Mouse (Mus musculus): Measurements from ENCODE around the gene Galc. TPM values are rescaled to one million over a fixed set of nuclear protein-coding genes. Genes with fewer than 3 reads are reported as not detected.
"Not testable (repeated sequence)": the region's sequence is repeated elsewhere in the genome, so short reads cannot be mapped to it uniquely, and the experiment has no call there.

Galc gene
- polyA plus RNA-seq, 1 experiment from 2014 or later = 14.6 TPM

- H3K9me3 ChIP-seq (ENCODE audit: low read length) = no peaks in the 10 kb centered on the region
- peak overlapping the region; percentile 96 for H3K27ac ChIP-seq (ENCODE audit: low read length)
- H3K4me1 ChIP-seq (ENCODE audit: insufficient read depth, low read length) = 0 out of 2 replicates have a peak, but pooled peaks cover 5% of the 10 kb centered on the region
- no peak for ATAC-seq (ENCODE audit: low FRiP score, low TSS enrichment)
- H3K27me3 ChIP-seq (ENCODE audit: insufficient read depth, low read length) = no peaks in the 10 kb centered on the region
- peak overlapping the region; percentile 97 for H3K9ac ChIP-seq (replicated peaks; ENCODE audit: low read length)
- H3K4me2 ChIP-seq (replicated peaks; ENCODE audit: low read depth, low read length) = peak overlapping the region; percentile 75
- H3K36me3 ChIP-seq (ENCODE audit: insufficient read depth, low read length) = 0 out of 2 replicates have a peak, but pooled peaks cover 3% of the 10 kb centered on the region
- WGBS = 0% methylated on average over 8 of the region's 8 CpGs
- H3K4me3 ChIP-seq (ENCODE audit: low read length) = peak overlapping the region; percentile 88
These were observed 851 bp downstream of the Galc start for GRCm38 (mm10) chr12:98258371-98258844.

GRCm38 (mm10) chr12:98255373-98255995 is 3.8 kb downstream of the Galc start:
- no peaks in the 10 kb centered on the region for H3K27me3 ChIP-seq (ENCODE audit: insufficient read depth, low read length)
- no peaks in the 10 kb centered on the region for H3K9me3 ChIP-seq (ENCODE audit: low read length)
- 0 out of 2 replicates have a peak, but pooled peaks cover 3% of the 10 kb centered on the region for H3K36me3 ChIP-seq (ENCODE audit: insufficient read depth, low read length)
- 0 out of 2 replicates have a peak, but pooled peaks cover 5% of the 10 kb centered on the region for H3K4me1 ChIP-seq (ENCODE audit: insufficient read depth, low read length)
- no peak overlapping the region for H3K4me3 ChIP-seq (ENCODE audit: low read length)
- H3K27ac ChIP-seq (ENCODE audit: low read length) = 0 out of 2 replicates have a peak overlapping the region, but pooled peaks have one; percentile 1
- no peak overlapping the region for H3K4me2 ChIP-seq (replicated peaks; ENCODE audit: low read depth, low read length)
- ATAC-seq (ENCODE audit: low FRiP score, low TSS enrichment) = no peak
- no peak overlapping the region for H3K9ac ChIP-seq (replicated peaks; ENCODE audit: low read length)
- WGBS = 77% methylated on average over 13 of the region's 13 CpGs

DNA sequence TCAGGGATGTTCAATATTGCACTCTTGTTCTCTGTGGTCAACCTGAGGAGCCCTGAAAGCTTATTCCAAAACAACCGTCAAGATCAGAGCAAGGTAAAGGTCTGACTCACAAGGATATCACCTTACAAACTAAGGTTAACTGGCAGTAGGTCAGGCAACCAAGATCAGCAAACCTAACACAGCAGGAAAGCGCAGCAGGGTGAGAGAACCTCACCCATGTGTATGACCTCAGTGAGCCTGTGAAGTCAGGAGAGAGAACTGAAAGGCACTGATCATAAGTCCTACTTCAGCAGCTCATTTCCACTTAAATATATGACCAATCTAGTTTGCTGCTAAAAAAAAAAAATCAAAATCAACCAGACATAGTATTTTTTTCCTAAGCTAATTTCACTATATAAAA is 6.8 kb downstream of the Galc start:
- Histone ChIP-seq H3K4me2 (replicated peaks; ENCODE audit: low read depth, low read length) (no peak overlapping the region), H3K4me1 (ENCODE audit: insufficient read depth, low read length) (0 out of 2 replicates have a peak, but pooled peaks cover 3% of the 10 kb centered on the region), H3K9ac (replicated peaks; ENCODE audit: low read length) (no peak overlapping the region), H3K36me3 (ENCODE audit: insufficient read depth, low read length) (0 out of 2 replicates have a peak, but pooled peaks cover 3% of the 10 kb centered on the region), H3K9me3 (ENCODE audit: low read length) (no peaks in the 10 kb centered on the region), H3K27me3 (ENCODE audit: insufficient read depth, low read length) (no peaks in the 10 kb centered on the region), H3K27ac (ENCODE audit: low read length) (no peak overlapping the region), H3K4me3 (ENCODE audit: low read length) (no peak overlapping the region)
- WGBS = 43% methylated on average over 2 of the region's 2 CpGs
- no peak for ATAC-seq (ENCODE audit: low FRiP score, low TSS enrichment)

- no peak for ATAC-seq (ENCODE audit: low FRiP score, low TSS enrichment)
- WGBS = 54% methylated on average over 8 of the region's 8 CpGs
These were observed 8.9 kb downstream of the Galc start for GRCm38 (mm10) chr12:98250327-98250726.

GRCm38 (mm10) chr12:98249671-98250070 is 9.6 kb downstream of the Galc start:
- no peak overlapping the region for H3K4me3 ChIP-seq (ENCODE audit: low read length)
- ATAC-seq (ENCODE audit: low FRiP score, low TSS enrichment) = no peak
- H3K36me3 ChIP-seq (ENCODE audit: insufficient read depth, low read length) = 0 out of 2 replicates have a peak, but pooled peaks cover 3% of the 10 kb centered on the region
- 53% methylated on average over 3 of the region's 3 CpGs for WGBS
- H3K27ac ChIP-seq (ENCODE audit: low read length) = no peak overlapping the region
- no peaks in the 10 kb centered on the region for H3K9me3 ChIP-seq (ENCODE audit: low read length)
- H3K9ac ChIP-seq (replicated peaks; ENCODE audit: low read length) = no peak overlapping the region
- 0 out of 2 replicates have a peak, but pooled peaks cover 3% of the 10 kb centered on the region for H3K4me1 ChIP-seq (ENCODE audit: insufficient read depth, low read length)
- H3K4me2 ChIP-seq (replicated peaks; ENCODE audit: low read depth, low read length) = no peak overlapping the region
- H3K27me3 ChIP-seq (ENCODE audit: insufficient read depth, low read length) = no peaks in the 10 kb centered on the region

More at GRCm38 (mm10) chr12:98250327-98250726, 8.9 kb downstream of the Galc start:
- Histone ChIP-seq H3K9me3 (ENCODE audit: low read length) (no peaks in the 10 kb centered on the region), H3K36me3 (ENCODE audit: insufficient read depth, low read length) (0 out of 2 replicates have a peak, but pooled peaks cover 5% of the 10 kb centered on the region), H3K27me3 (ENCODE audit: insufficient read depth, low read length) (no peaks in the 10 kb centered on the region), H3K4me1 (ENCODE audit: insufficient read depth, low read length) (0 out of 2 replicates have a peak, but pooled peaks cover 3% of the 10 kb centered on the region), H3K27ac (ENCODE audit: low read length) (no peak overlapping the region), H3K9ac (replicated peaks; ENCODE audit: low read length) (no peak overlapping the region), H3K4me3 (ENCODE audit: low read length) (no peak overlapping the region), H3K4me2 (replicated peaks; ENCODE audit: low read depth, low read length) (no peak overlapping the region)

DNA sequence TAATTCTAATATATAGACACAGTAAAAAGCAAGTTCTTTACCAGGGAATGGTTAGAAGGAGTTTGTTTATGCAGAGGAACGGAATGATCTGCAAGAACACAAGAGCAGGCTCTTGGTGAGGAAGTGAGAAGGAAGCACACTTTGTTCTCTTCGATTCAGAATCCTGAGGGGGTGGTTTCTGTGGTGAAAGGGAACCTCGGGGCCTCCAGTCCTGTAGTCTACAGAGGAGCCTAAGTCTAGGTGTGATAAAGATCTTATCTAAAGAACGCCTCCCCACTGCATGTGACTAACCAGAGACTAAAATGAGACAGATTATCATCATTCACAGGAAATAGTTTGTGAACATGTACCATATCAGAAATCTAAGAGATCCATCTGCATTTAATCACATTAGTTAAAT is 12.4 kb downstream of the Galc start:
- WGBS = 55% methylated on average over 4 of the region's 4 CpGs
- no peak for ATAC-seq (ENCODE audit: low FRiP score, low TSS enrichment)

DNA sequence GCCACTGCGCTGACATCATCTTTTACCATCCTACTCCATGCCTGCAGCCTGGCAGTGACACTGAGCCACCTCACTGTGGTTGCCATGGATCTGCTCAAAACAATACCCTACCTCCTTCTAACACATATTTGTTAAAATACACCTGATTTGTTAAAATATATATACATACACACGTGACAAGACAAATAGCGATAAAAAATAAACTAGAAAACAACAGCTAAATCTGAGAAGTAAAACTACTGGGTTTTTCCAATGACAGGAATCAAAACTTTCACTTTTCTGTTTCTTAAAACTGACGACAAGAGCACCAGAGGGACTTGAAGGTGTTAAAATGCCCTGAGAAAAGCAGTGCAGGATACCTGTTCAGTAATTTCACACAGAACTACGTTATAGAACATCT is 14.4 kb downstream of the Galc start:
- Histone ChIP-seq H3K9me3 (ENCODE audit: low read length) (no peaks in the 10 kb centered on the region), H3K4me3 (ENCODE audit: low read length) (no peak overlapping the region), H3K27me3 (ENCODE audit: insufficient read depth, low read length) (no peaks in the 10 kb centered on the region), H3K36me3 (ENCODE audit: insufficient read depth, low read length) (0 out of 2 replicates have a peak, but pooled peaks cover 2% of the 10 kb centered on the region), H3K4me1 (ENCODE audit: insufficient read depth, low read length) (no peaks in the 10 kb centered on the region), H3K4me2 (replicated peaks; ENCODE audit: low read depth, low read length) (no peak overlapping the region), H3K9ac (replicated peaks; ENCODE audit: low read length) (no peak overlapping the region), H3K27ac (ENCODE audit: low read length) (no peak overlapping the region)
- no peak for ATAC-seq (ENCODE audit: low FRiP score, low TSS enrichment)
- 90% methylated on average over 5 of the region's 5 CpGs for WGBS

More for the DNA sequence above, 12.4 kb downstream of the Galc start:
- 0 out of 2 replicates have a peak, but pooled peaks cover 2% of the 10 kb centered on the region for H3K36me3 ChIP-seq (ENCODE audit: insufficient read depth, low read length)
- H3K4me2 ChIP-seq (replicated peaks; ENCODE audit: low read depth, low read length) = no peak overlapping the region
- H3K27ac ChIP-seq (ENCODE audit: low read length) = no peak overlapping the region
- no peaks in the 10 kb centered on the region for H3K9me3 ChIP-seq (ENCODE audit: low read length)
- H3K4me3 ChIP-seq (ENCODE audit: low read length) = no peak overlapping the region
- H3K9ac ChIP-seq (replicated peaks; ENCODE audit: low read length) = no peak overlapping the region
- H3K4me1 ChIP-seq (ENCODE audit: insufficient read depth, low read length) = 0 out of 2 replicates have a peak, but pooled peaks cover 3% of the 10 kb centered on the region
- H3K27me3 ChIP-seq (ENCODE audit: insufficient read depth, low read length) = no peaks in the 10 kb centered on the region

DNA sequence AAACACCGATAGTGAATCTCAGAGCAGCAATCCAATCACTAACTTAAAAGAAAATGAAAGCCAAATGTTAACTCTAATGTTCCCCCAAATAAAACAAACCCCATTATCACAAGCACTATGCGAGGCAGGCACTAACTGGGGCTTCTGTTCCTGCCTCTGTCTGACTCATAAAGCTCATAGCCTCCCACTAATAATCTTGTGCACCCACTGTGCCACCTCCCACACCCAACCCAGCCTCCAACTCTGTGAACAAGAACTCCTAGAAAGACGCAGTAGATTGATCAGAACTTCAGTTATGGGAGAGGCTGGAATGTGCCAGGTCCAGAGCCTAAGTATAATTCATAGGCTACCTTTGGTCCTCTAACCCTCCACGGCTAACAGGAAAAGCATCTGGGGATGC is 15.1 kb downstream of the Galc start:
- Histone ChIP-seq H3K27ac (ENCODE audit: low read length) (no peak overlapping the region), H3K27me3 (ENCODE audit: insufficient read depth, low read length) (no peaks in the 10 kb centered on the region), H3K9ac (replicated peaks; ENCODE audit: low read length) (no peak overlapping the region), H3K9me3 (ENCODE audit: low read length) (no peaks in the 10 kb centered on the region), H3K4me2 (replicated peaks; ENCODE audit: low read depth, low read length) (no peak overlapping the region), H3K36me3 (ENCODE audit: insufficient read depth, low read length) (0 out of 2 replicates have a peak, but pooled peaks cover 2% of the 10 kb centered on the region), H3K4me3 (ENCODE audit: low read length) (no peak overlapping the region), H3K4me1 (ENCODE audit: insufficient read depth, low read length) (no peaks in the 10 kb centered on the region)
- WGBS = 73% methylated on average over 4 of the region's 4 CpGs
- ATAC-seq (ENCODE audit: low FRiP score, low TSS enrichment) = no peak

- H3K4me1 ChIP-seq (ENCODE audit: insufficient read depth, low read length); H3K27me3 ChIP-seq (ENCODE audit: insufficient read depth, low read length); H3K9ac ChIP-seq (replicated peaks; ENCODE audit: low read length); H3K4me2 ChIP-seq (replicated peaks; ENCODE audit: low read depth, low read length); H3K9me3 ChIP-seq (ENCODE audit: low read length); ATAC-seq (ENCODE audit: low FRiP score, low TSS enrichment); H3K36me3 ChIP-seq (ENCODE audit: insufficient read depth, low read length); H3K4me3 ChIP-seq (ENCODE audit: low read length); H3K27ac ChIP-seq (ENCODE audit: low read length): not testable (repeated sequence)
- WGBS = 80% methylated on average over 6 of the region's 6 CpGs
These were observed 20.8 kb downstream of the Galc start for GRCm38 (mm10) chr12:98238478-98238877.

GRCm38 (mm10) chr12:98227037-98227436 is 32.2 kb downstream of the Galc start:
- Histone ChIP-seq H3K9me3 (ENCODE audit: low read length) (no peaks in the 10 kb centered on the region), H3K9ac (replicated peaks; ENCODE audit: low read length) (no peak overlapping the region), H3K4me3 (ENCODE audit: low read length) (no peak overlapping the region), H3K27ac (ENCODE audit: low read length) (no peak overlapping the region), H3K27me3 (ENCODE audit: insufficient read depth, low read length) (no peaks in the 10 kb centered on the region), H3K36me3 (ENCODE audit: insufficient read depth, low read length) (peaks cover 9% of the 10 kb centered on the region), H3K4me1 (ENCODE audit: insufficient read depth, low read length) (no peaks in the 10 kb centered on the region), H3K4me2 (replicated peaks; ENCODE audit: low read depth, low read length) (no peak overlapping the region)
- WGBS = 96% methylated on average over 2 of the region's 2 CpGs
- no peak for ATAC-seq (ENCODE audit: low FRiP score, low TSS enrichment)
